Mouse (Mus musculus): Measurements from ENCODE around the gene Dhcr24. TPM values are rescaled to one million over a fixed set of nuclear protein-coding genes. Genes with fewer than 3 reads are reported as not detected.

The Dhcr24 gene
- polyA plus RNA-seq, 1 experiment from 2014 or later, result 9.8 TPM

DNA sequence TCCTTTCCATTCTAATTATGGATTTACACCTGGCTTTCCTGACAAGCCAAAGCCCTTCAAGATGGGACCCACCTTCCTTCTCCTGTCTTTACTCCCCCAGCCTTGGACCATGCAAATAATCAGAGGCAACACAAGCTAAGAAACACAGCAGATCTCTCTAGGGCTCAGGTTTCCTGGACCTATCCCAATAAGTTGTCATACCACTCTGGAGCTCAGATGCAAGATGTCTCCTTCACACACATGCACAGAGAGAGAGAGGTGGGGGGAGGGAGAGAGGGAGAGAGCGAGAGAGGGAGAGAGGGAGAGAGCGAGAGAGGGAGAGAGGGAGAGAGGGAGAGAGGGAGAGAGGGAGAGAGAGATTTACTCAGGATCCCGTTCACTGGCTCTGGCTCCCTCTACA, 71.5 kb downstream of the Dhcr24 start:
- no peak overlapping the region for H3K27ac ChIP-seq
- H3K4me2 ChIP-seq, result no peak overlapping the region
- H3K9ac ChIP-seq, result no peak overlapping the region
- peaks cover 15% of the 10 kb centered on the region for H3K4me1 ChIP-seq
- H3K36me3 ChIP-seq (replicated peaks), result no peaks in the 10 kb centered on the region
- ATAC-seq (ENCODE audit: low FRiP score), result no peak
- WGBS, result 75% methylated on average over 1 of the region's 3 CpGs
- H3K4me3 ChIP-seq (replicated peaks), result no peak overlapping the region
- H3K9me3 ChIP-seq, result no peaks in the 10 kb centered on the region
- peaks cover 24% of the 10 kb centered on the region; the same call in 1 of the 2 replicates for H3K27me3 ChIP-seq

DNA sequence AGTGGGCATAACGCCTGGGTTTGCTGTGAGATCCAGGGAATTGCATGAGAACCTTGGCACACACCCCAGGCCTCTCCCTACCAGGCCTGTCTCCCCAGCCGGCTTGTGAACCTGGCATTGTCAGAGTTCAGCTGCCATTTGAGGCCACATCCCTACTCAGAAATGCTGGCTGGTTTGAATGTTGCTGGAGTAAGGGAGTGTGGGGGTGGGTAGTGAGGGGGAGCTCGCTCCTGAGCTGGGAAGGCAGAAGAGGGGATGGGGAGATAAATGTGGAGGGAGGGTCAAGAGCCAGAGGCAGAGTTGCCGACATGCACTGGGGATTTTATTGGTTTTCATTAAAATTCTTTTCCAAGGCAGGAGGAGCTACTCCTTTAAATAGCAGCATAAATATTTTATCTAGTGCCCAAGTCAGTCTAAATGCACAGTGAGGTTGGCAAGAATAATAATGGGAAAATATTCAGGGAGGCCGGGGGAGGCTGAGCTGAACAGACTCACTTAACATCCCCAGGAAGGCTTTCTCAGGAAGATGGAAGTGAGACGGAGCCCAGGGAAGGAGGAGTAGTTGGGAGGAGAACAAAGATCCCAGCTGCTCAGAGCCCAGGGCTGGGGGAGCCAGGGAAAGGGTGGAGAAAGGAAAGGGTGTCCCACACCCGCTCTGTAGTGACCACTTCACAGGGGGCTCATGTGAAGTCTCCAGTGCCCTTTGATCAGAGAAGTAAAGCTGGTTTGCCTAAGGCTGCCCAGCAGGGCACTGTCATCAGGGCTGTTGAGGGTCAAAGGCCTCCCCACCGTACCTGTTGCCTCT, 72.6 kb downstream of the Dhcr24 start:
- peaks cover 21% of the 10 kb centered on the region; the same call in 1 of the 2 replicates for H3K27me3 ChIP-seq
- no peak overlapping the region for H3K4me3 ChIP-seq (replicated peaks)
- no peak overlapping the region for H3K27ac ChIP-seq
- peaks cover 15% of the 10 kb centered on the region for H3K4me1 ChIP-seq
- H3K9ac ChIP-seq, result no peak overlapping the region
- no peaks in the 10 kb centered on the region for H3K9me3 ChIP-seq
- WGBS, result 47% methylated on average over 8 of the region's 8 CpGs
- no peaks in the 10 kb centered on the region for H3K36me3 ChIP-seq (replicated peaks)
- ATAC-seq (ENCODE audit: low FRiP score), result no peak
- H3K4me2 ChIP-seq, result no peak overlapping the region

DNA sequence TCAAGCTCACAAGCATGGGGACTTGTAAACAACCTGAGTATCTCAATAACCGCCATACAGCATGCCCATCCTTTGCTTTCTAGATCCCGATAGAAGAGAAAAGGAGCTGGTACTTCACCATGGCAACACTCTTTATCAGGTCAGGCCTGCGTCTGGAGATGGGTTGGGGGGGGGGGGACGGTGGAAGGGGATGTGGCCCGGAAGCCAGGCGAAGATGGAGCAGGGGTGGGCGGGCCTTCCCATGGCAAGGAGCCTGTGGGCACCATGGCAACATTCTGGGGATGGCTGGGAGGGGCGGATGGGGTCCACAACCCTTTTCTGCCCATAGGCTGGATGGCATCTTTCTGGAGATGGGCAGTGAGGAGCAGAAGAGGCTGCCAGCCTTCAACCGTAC, 73.2 kb downstream of the Dhcr24 start:
- whole genome bisulfite sequencing, result 55% methylated on average over 9 of the region's 9 CpGs
- no peak for ATAC-seq (ENCODE audit: low FRiP score)
- Histone ChIP-seq H3K27ac (no peak overlapping the region), H3K36me3 (replicated peaks) (no peaks in the 10 kb centered on the region), H3K4me3 (replicated peaks) (no peak overlapping the region), H3K4me2 (no peak overlapping the region), H3K4me1 (peaks cover 15% of the 10 kb centered on the region), H3K9me3 (peaks cover 4% of the 10 kb centered on the region; the same call in 1 of the 2 replicates), H3K9ac (no peak overlapping the region), H3K27me3 (peaks cover 21% of the 10 kb centered on the region; the same call in 1 of the 2 replicates)

Other genes with a start within 250 kb of the Dhcr24 start
- 11.7 and 13.7 TPM in 2 replicates for gene Usp24, start 244.8 kb upstream of the Dhcr24 start, polyA plus RNA-seq (2016; fragmentation: Nextera tagmentation; extraction: Ambion mirVana)
- 3.5 and 4.9 TPM in 2 replicates for gene Pcsk9, start 96.7 kb upstream of the Dhcr24 start, polyA plus RNA-seq (2016; fragmentation: Nextera tagmentation; extraction: Ambion mirVana)
- gene Bsnd, start 68.8 kb upstream of the Dhcr24 start, polyA plus RNA-seq (2016; fragmentation: Nextera tagmentation; extraction: Ambion mirVana), result not detected in 2 replicates
- gene Lexm, start 56.2 kb downstream of the Dhcr24 start, polyA plus RNA-seq (2016; fragmentation: Nextera tagmentation; extraction: Ambion mirVana), result 0.17 and 0.42 TPM in 2 replicates
- gene Ttc22, start 61.4 kb downstream of the Dhcr24 start, polyA plus RNA-seq (2016; fragmentation: Nextera tagmentation; extraction: Ambion mirVana), result 0.17 TPM in 2 replicates
- gene Pars2, start 90.0 kb downstream of the Dhcr24 start, polyA plus RNA-seq (2016; fragmentation: Nextera tagmentation; extraction: Ambion mirVana), result 11.2 and 15.9 TPM in 2 replicates
- gene Ttc4, start 117.9 kb downstream of the Dhcr24 start, polyA plus RNA-seq (2016; fragmentation: Nextera tagmentation; extraction: Ambion mirVana), result 96.2 and 98.8 TPM in 2 replicates
- 0.14 and 0.28 TPM in 2 replicates for gene Mroh7, start 169.9 kb downstream of the Dhcr24 start, polyA plus RNA-seq (2016; fragmentation: Nextera tagmentation; extraction: Ambion mirVana)
- gene Fam151a, start 172.9 kb downstream of the Dhcr24 start, polyA plus RNA-seq (2016; fragmentation: Nextera tagmentation; extraction: Ambion mirVana), result not detected in 2 replicates
- gene Acot11, start 244.0 kb downstream of the Dhcr24 start, polyA plus RNA-seq (2016; fragmentation: Nextera tagmentation; extraction: Ambion mirVana), result 1.4 TPM in 2 replicates